Mouse (Mus musculus) testis, adult 2 months (tissue): ENCODE data around the gene Sema7a. TPM values are rescaled to one million over a fixed set of nuclear protein-coding genes. Genes with fewer than 3 reads are reported as not detected.

Experiments
- H3K27ac ChIP-seq: fragments of 200-500 bp; 2 replicates; pipeline ENCODE4 v1.5.1; 2012; ENCODE audit warnings: low read depth, low read length; ENCODE audit not compliant: control insufficient read depth, insufficient read depth
- H3K27me3 ChIP-seq: fragments of 200-500 bp; 2 replicates; pipeline ENCODE4 v1.6.1; 2012; ENCODE audit warnings: mild to moderate bottlenecking, low read length, moderate library complexity; ENCODE audit not compliant: control insufficient read depth, insufficient read depth
- H3K36me3 ChIP-seq: fragments of 200-500 bp; 2 replicates; pipeline ENCODE4 v1.6.1; 2012; ENCODE audit warnings: mild to moderate bottlenecking, low read length; ENCODE audit not compliant: control insufficient read depth, insufficient read depth
- H3K4me1 ChIP-seq: fragments of 200-500 bp; 2 replicates; pipeline ENCODE4 v1.6.1; 2012; ENCODE audit warnings: low read length; ENCODE audit not compliant: control insufficient read depth, insufficient read depth
- H3K4me3 ChIP-seq: fragments of 200-500 bp; 2 replicates; pipeline ENCODE4 v1.5.1; 2012; ENCODE audit warnings: low read depth, mild to moderate bottlenecking, low read length, moderate library complexity, mixed read lengths; ENCODE audit not compliant: control insufficient read depth
- CTCF ChIP-seq: fragments of 200-500 bp; IDR thresholded peaks from 2 replicates; pipeline ENCODE4 v1.5.1; 2012; ENCODE audit warnings: low read depth, mild to moderate bottlenecking, inconsistent platforms, low read length, moderate library complexity; ENCODE audit not compliant: control insufficient read depth, insufficient read depth, insufficient replicate concordance
- POLR2A ChIP-seq: fragments of 200-500 bp; IDR thresholded peaks from 2 replicates; pipeline ENCODE4 v1.6.1; 2012; ENCODE audit warnings: low read depth, mild to moderate bottlenecking, inconsistent platforms, low read length, moderate library complexity; ENCODE audit not compliant: control insufficient read depth
- polyA plus RNA-seq: library from polyadenylated mRNA; depleted of rRNA; stranded (reverse); fragments of >200 nt; gene quantifications from 2 replicates; pipeline ENCODE4 v1.2.3, GENCODE M21; 2012

Sema7a gene
- polyA plus RNA-seq, 1 experiment: 27.9 TPM

DNA sequence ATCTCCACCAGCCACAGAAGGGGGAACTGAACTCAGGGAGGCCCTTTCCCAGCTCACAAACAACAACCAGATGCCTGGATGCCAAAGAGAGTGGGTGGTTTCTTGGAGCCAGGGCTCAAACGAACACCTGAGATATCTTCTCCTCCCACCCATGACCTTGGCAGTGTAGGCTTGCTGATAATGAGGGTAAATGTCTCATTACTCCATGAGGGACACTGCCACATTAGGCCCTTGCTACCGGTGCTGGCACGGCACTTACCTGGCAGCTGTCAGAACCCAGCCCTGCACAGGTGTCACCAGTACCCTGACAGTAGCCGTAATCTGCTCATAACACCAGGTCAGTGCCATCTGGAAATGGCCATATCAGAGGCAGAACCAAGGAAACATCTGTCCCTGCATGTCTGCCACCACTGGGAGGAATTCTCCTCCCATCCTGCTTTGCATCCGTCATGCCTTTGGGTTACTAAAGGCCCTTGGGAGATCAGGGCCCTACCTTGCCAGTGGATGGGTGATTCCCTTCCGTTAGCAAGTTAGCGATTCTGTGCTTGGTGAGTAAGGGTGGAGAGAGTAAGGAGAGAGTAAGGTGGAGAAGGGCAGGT, 8.5 kb downstream of the Sema7a start:
- Histone ChIP-seq H3K27ac (peak overlapping the region; percentile 12; the same call in 1 of the 2 replicates), H3K36me3 (no peaks in the 10 kb centered on the region), H3K27me3 (no peaks in the 10 kb centered on the region), H3K4me1 (peaks cover 6% of the 10 kb centered on the region), H3K4me3 (no peak overlapping the region)
- TF ChIP-seq CTCF (no peak), POLR2A (no peak)

DNA sequence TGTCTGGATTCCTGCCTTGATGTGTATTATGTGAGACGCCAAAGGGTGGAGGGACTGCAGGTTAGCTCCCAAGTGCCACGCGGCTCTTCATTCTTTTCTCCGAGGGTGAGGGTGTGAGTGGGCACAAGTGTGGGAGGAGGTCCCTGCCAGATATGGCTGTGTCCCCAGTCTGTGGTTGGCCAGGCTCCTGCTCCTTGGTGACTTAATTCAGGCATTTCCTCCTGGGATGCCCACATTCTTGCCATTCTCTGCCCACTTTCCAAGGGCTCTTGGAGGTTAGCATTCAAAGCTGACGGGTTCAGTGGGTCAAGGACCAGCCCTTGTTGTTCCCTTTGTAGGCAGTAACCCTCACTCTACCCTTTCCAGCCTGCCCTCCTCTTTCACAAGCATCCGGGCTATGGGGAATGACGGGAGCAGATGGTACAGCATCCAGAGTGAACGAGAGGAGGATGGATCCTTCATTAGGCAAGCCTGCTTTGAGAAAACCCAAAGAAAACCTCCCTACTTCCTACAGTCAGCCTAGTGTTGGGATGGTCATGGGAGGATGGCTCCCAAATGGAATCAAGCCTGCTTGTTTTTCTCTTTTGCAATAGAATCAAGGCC, 9.3 kb downstream of the Sema7a start:
- no peak overlapping the region for H3K4me3 ChIP-seq
- peak overlapping the region; percentile 69; the same call in 1 of the 2 replicates for H3K27ac ChIP-seq
- no peak for TF ChIP-seq POLR2A
- no peak for TF ChIP-seq CTCF
- no peaks in the 10 kb centered on the region for H3K27me3 ChIP-seq
- no peaks in the 10 kb centered on the region for H3K36me3 ChIP-seq
- H3K4me1 ChIP-seq: peaks cover 8% of the 10 kb centered on the region

DNA sequence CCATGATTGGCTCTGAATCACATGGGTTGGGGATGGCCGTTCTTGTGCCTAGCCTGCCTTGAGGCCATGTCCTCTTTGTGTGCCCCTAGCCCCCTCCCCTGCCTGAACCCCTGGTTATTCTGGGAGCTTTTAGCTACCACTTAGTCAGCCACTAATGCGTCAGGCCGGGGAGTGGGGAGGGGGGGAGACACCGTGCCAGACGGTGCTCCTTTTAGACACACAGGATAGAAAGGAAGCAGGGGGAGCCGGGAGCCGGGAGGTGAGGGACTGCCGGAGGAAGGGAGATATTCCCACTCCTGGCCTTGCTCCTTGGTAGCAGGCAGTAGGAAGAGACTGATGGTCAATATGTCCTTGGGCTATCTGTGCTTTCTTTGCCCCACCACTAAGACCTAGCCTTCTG, 10.0 kb downstream of the Sema7a start:
- no peaks in the 10 kb centered on the region for H3K36me3 ChIP-seq
- H3K27me3 ChIP-seq: no peaks in the 10 kb centered on the region
- no peak overlapping the region for H3K4me3 ChIP-seq
- H3K4me1 ChIP-seq: peaks cover 8% of the 10 kb centered on the region
- peak overlapping the region; percentile 69 for H3K27ac ChIP-seq
- TF ChIP-seq CTCF (no peak), POLR2A (no peak)

DNA sequence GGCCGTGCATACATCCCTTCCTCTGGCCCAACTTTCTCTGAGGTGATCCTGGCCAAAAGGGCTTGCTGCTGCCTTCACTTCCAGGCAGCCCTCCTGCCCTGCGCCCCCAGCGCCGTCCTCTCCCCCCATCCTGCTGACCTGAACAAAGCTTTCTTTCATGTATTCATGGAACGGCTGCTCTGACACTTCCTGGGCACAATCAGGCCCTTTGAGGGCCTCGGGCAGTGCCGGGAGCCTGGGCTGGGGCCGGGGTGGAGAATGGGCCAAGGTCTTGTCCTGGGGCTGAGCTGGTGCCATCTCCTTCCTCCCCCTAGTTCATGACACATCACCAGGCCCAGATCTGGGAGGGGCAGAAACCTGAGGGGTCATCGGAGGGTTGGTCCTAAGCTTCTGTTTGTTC, 10.6 kb downstream of the Sema7a start:
- no peak for TF ChIP-seq POLR2A
- TF ChIP-seq CTCF: no peak
- Histone ChIP-seq H3K27me3 (no peaks in the 10 kb centered on the region), H3K36me3 (no peaks in the 10 kb centered on the region), H3K4me3 (no peak overlapping the region), H3K27ac (peak overlapping the region; percentile 69; the same call in 1 of the 2 replicates), H3K4me1 (peaks cover 8% of the 10 kb centered on the region)

DNA sequence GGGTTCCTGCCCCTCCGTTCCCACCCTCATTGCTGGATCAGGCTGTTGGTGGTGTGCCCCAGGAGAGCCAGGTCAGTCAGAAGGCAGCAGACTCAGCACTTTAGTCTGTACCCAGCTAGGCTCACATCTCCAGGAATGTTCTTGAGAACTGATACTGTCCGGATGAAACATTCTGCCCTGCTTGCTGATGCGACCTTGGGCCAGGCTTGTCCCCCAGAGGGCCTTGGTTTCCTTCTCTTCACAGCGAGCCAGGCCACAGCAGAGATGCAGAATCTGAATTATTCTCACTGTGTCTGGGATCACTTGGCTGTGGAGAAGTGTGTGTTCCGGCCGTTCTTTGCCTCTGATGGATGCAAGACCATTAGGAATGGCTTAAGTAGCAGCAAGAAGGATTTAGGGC, 12.1 kb downstream of the Sema7a start:
- TF ChIP-seq POLR2A (no peak), CTCF (no peak)
- Histone ChIP-seq H3K27me3 (no peaks in the 10 kb centered on the region), H3K27ac (peak overlapping the region; percentile 61), H3K36me3 (no peaks in the 10 kb centered on the region), H3K4me3 (no peak overlapping the region), H3K4me1 (peaks cover 8% of the 10 kb centered on the region)

DNA sequence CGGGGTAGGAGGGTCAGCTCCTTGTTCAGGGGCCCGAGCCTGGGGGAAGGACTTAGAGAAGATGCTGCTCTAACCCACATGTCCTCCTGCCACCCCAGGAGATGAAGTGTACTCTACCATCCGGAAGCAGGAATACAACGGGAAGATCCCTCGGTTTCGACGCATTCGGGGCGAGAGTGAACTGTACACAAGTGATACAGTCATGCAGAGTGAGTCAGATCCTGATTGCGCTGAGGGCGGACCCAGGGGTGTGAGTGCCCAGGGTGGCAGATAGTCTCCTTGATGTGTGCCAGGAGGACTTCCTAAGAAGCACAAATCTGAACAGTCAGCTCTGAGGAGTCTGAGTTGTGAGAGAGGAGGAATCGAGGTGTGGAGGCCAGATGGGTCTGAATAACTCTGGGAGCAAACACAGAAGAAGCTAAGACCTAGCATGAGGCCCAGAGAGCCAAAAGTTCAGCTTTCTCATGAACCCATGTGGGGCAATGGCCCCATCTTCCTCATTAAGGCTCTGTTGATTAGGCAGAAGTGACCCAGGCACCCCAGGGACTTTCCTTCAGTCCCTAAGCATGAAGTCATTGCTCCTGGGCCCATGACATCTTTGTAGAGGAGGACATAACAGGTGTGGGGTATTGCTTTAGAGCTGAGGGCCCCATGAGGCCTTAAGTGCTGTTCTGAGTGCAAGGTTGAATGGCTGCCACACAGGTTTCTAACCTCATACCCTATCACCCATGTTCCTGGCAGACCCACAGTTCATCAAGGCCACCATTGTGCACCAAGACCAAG, 15.2 kb downstream of the Sema7a start:
- Histone ChIP-seq H3K36me3 (no peaks in the 10 kb centered on the region), H3K4me1 (peaks cover 5% of the 10 kb centered on the region), H3K27me3 (no peaks in the 10 kb centered on the region), H3K27ac (peak overlapping the region; percentile 27), H3K4me3 (no peak overlapping the region)
- no peak for TF ChIP-seq CTCF
- TF ChIP-seq POLR2A: 0 out of 2 replicates have a peak, but pooled peaks have one; percentile 19

DNA sequence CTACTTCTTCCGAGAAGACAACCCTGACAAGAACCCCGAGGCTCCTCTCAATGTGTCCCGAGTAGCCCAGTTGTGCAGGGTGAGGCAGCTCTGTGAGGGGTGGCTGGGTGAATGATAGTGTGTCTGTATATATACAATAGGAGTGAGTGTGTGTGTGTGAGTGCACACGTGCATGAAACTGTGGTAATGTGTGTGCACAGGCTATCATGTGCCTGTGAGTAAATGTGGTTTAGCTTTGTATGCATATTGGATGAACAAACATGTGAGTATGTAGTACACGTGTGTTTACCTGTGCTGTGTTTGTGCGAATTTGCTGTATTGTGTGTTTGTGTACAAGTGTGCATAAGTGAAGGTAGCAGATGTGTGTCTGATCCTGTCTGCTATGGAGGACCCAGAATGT, 15.9 kb downstream of the Sema7a start:
- Histone ChIP-seq H3K4me1 (peaks cover 5% of the 10 kb centered on the region), H3K27me3 (no peaks in the 10 kb centered on the region), H3K36me3 (no peaks in the 10 kb centered on the region), H3K4me3 (no peak overlapping the region), H3K27ac (no peak overlapping the region)
- TF ChIP-seq POLR2A: no peak
- TF ChIP-seq CTCF: no peak
